Mouse (Mus musculus): ENCODE measurements at regions not wholly inside any gene's neighbourhood (a gene's known extent, or its start where the extent isn't known, plus 50 kb on each side); places are given as distances from the start of the nearest gene placed in this dataset.

GRCm38 (mm10) chr2:30719611-30720290 is 83.7 kb downstream of the 1700001O22Rik start:
- peak overlapping the region; percentile 15 for H3K4me3 ChIP-seq (ENCODE audit: low read depth, low read length)
- peak overlapping the region; percentile 78 for H3K9ac ChIP-seq (ENCODE audit: low read length)
- H3K4me1 ChIP-seq (ENCODE audit: control insufficient read depth, insufficient read depth, low read length), result peaks cover 86% of the 10 kb centered on the region
- H3K27ac ChIP-seq (ENCODE audit: low read depth, low read length), result peak overlapping the region; percentile 100
- H3K27me3 ChIP-seq (ENCODE audit: control insufficient read depth, insufficient read depth, low read length), result no peaks in the 10 kb centered on the region
- H3K36me3 ChIP-seq (ENCODE audit: control insufficient read depth, insufficient read depth, low read length), result no peaks in the 10 kb centered on the region
- no peaks in the 10 kb centered on the region for H3K9me3 ChIP-seq (ENCODE audit: control insufficient read depth, low read length)
- DNase-seq (ENCODE audit: low spot score, missing footprints), result peak; percentile 95
- H3K4me2 ChIP-seq, result peak overlapping the region; percentile 59
- 16% methylated on average over 8 of the region's 8 CpGs for WGBS
- no peak for ATAC-seq (ENCODE audit: low FRiP score)

- ATAC-seq (ENCODE audit: low FRiP score) (peak; percentile 39; the same call in 1 of the 2 replicates), DNase-seq (ENCODE audit: low spot score, missing footprints) (peak; percentile 98)
- peak overlapping the region; percentile 78 for H3K9ac ChIP-seq (ENCODE audit: low read length)
- 1% methylated on average over 29 of the region's 29 CpGs for WGBS
- peaks cover 77% of the 10 kb centered on the region for H3K4me1 ChIP-seq (ENCODE audit: control insufficient read depth, insufficient read depth, low read length)
- no peaks in the 10 kb centered on the region for H3K9me3 ChIP-seq (ENCODE audit: control insufficient read depth, low read length)
- peak overlapping the region; percentile 15 for H3K4me3 ChIP-seq (ENCODE audit: low read depth, low read length)
- no peaks in the 10 kb centered on the region for H3K36me3 ChIP-seq (ENCODE audit: control insufficient read depth, insufficient read depth, low read length)
- peak overlapping the region; percentile 100 for H3K27ac ChIP-seq (ENCODE audit: low read depth, low read length)
- no peaks in the 10 kb centered on the region for H3K27me3 ChIP-seq (ENCODE audit: control insufficient read depth, insufficient read depth, low read length)
- H3K4me2 ChIP-seq, result peak overlapping the region; percentile 59
These were observed 84.6 kb downstream of the 1700001O22Rik start for GRCm38 (mm10) chr2:30718741-30719381.

- Histone ChIP-seq H3K4me2 (peak overlapping the region; percentile 59), H3K27me3 (ENCODE audit: control insufficient read depth, insufficient read depth, low read length) (no peaks in the 10 kb centered on the region), H3K36me3 (ENCODE audit: control insufficient read depth, insufficient read depth, low read length) (no peaks in the 10 kb centered on the region), H3K4me1 (ENCODE audit: control insufficient read depth, insufficient read depth, low read length) (peaks cover 74% of the 10 kb centered on the region), H3K4me3 (ENCODE audit: low read depth, low read length) (peak overlapping the region; percentile 8), H3K27ac (ENCODE audit: low read depth, low read length) (peak overlapping the region; percentile 100), H3K9me3 (ENCODE audit: control insufficient read depth, low read length) (no peaks in the 10 kb centered on the region), H3K9ac (ENCODE audit: low read length) (peak overlapping the region; percentile 78)
- 0% methylated on average over 12 of the region's 12 CpGs for WGBS
- ATAC-seq (ENCODE audit: low FRiP score) (peak; percentile 77), DNase-seq (ENCODE audit: low spot score, missing footprints) (peak; percentile 98)
These were observed 85.2 kb downstream of the 1700001O22Rik start for GRCm38 (mm10) chr2:30718329-30718675.

GRCm38 (mm10) chr2:30717566-30718328 is 85.7 kb downstream of the 1700001O22Rik start:
- Histone ChIP-seq H3K9me3 (ENCODE audit: control insufficient read depth, low read length) (no peaks in the 10 kb centered on the region), H3K36me3 (ENCODE audit: control insufficient read depth, insufficient read depth, low read length) (no peaks in the 10 kb centered on the region), H3K9ac (ENCODE audit: low read length) (peak overlapping the region; percentile 78), H3K4me1 (ENCODE audit: control insufficient read depth, insufficient read depth, low read length) (peaks cover 74% of the 10 kb centered on the region), H3K27ac (ENCODE audit: low read depth, low read length) (peak overlapping the region; percentile 100), H3K4me3 (ENCODE audit: low read depth, low read length) (no peak overlapping the region; the same call in 1 of the 2 replicates), H3K4me2 (peak overlapping the region; percentile 35), H3K27me3 (ENCODE audit: control insufficient read depth, insufficient read depth, low read length) (no peaks in the 10 kb centered on the region)
- ATAC-seq (ENCODE audit: low FRiP score) (no peak), DNase-seq (ENCODE audit: low spot score, missing footprints) (peak; percentile 94)
- 1% methylated on average over 16 of the region's 16 CpGs for WGBS

- Histone ChIP-seq H3K9ac (ENCODE audit: low read length) (peak overlapping the region; percentile 78), H3K36me3 (ENCODE audit: control insufficient read depth, insufficient read depth, low read length) (no peaks in the 10 kb centered on the region), H3K27me3 (ENCODE audit: control insufficient read depth, insufficient read depth, low read length) (no peaks in the 10 kb centered on the region), H3K4me3 (ENCODE audit: low read depth, low read length) (no peak overlapping the region), H3K4me1 (ENCODE audit: control insufficient read depth, insufficient read depth, low read length) (peaks cover 75% of the 10 kb centered on the region), H3K27ac (ENCODE audit: low read depth, low read length) (peak overlapping the region; percentile 100), H3K9me3 (ENCODE audit: control insufficient read depth, low read length) (no peaks in the 10 kb centered on the region), H3K4me2 (peak overlapping the region; percentile 35)
- DNase-seq (ENCODE audit: low spot score, missing footprints) (peak; percentile 94), ATAC-seq (ENCODE audit: low FRiP score) (no peak)
- WGBS, result 1% methylated on average over 24 of the region's 24 CpGs
These were observed 86.6 kb downstream of the 1700001O22Rik start for GRCm38 (mm10) chr2:30716580-30717565.

- Histone ChIP-seq H3K4me2 (no peak overlapping the region), H3K4me3 (ENCODE audit: low read depth, low read length) (no peak overlapping the region), H3K27ac (ENCODE audit: low read depth, low read length) (peak overlapping the region; percentile 100), H3K36me3 (ENCODE audit: control insufficient read depth, insufficient read depth, low read length) (no peaks in the 10 kb centered on the region), H3K4me1 (ENCODE audit: control insufficient read depth, insufficient read depth, low read length) (peaks cover 73% of the 10 kb centered on the region), H3K27me3 (ENCODE audit: control insufficient read depth, insufficient read depth, low read length) (no peaks in the 10 kb centered on the region), H3K9me3 (ENCODE audit: control insufficient read depth, low read length) (no peaks in the 10 kb centered on the region), H3K9ac (ENCODE audit: low read length) (peak overlapping the region; percentile 78; the same call in 1 of the 2 replicates)
- DNase-seq (ENCODE audit: low spot score, missing footprints) (no peak), ATAC-seq (ENCODE audit: low FRiP score) (no peak)
- 75% methylated on average over 4 of the region's 4 CpGs for WGBS
These were observed 87.6 kb downstream of the 1700001O22Rik start for GRCm38 (mm10) chr2:30715720-30716310.

- H3K9ac ChIP-seq (ENCODE audit: low read length), result peak overlapping the region; percentile 13; the same call in 1 of the 2 replicates
These were observed 89.9 kb downstream of the 1700001O22Rik start for GRCm38 (mm10) chr2:30713535-30713934.

GRCm38 (mm10) chr2:30712841-30713401 is 90.5 kb downstream of the 1700001O22Rik start:
- WGBS, result 57% methylated on average over 9 of the region's 9 CpGs
- Histone ChIP-seq H3K9ac (ENCODE audit: low read length) (peak overlapping the region; percentile 84; the same call in 1 of the 2 replicates), H3K27ac (ENCODE audit: low read depth, low read length) (peak overlapping the region; percentile 95), H3K4me2 (no peak overlapping the region), H3K27me3 (ENCODE audit: control insufficient read depth, insufficient read depth, low read length) (no peaks in the 10 kb centered on the region), H3K36me3 (ENCODE audit: control insufficient read depth, insufficient read depth, low read length) (no peaks in the 10 kb centered on the region), H3K4me1 (ENCODE audit: control insufficient read depth, insufficient read depth, low read length) (peaks cover 67% of the 10 kb centered on the region), H3K9me3 (ENCODE audit: control insufficient read depth, low read length) (no peaks in the 10 kb centered on the region), H3K4me3 (ENCODE audit: low read depth, low read length) (no peak overlapping the region)
- ATAC-seq (ENCODE audit: low FRiP score) (no peak), DNase-seq (ENCODE audit: low spot score, missing footprints) (peak; percentile 87)

More at GRCm38 (mm10) chr2:30713535-30713934, 89.9 kb downstream of the 1700001O22Rik start:
- peak; percentile 89 for DNase-seq (ENCODE audit: low spot score, missing footprints)
- Histone ChIP-seq H3K27me3 (ENCODE audit: control insufficient read depth, insufficient read depth, low read length) (no peaks in the 10 kb centered on the region), H3K4me3 (ENCODE audit: low read depth, low read length) (no peak overlapping the region), H3K4me1 (ENCODE audit: control insufficient read depth, insufficient read depth, low read length) (peaks cover 66% of the 10 kb centered on the region), H3K36me3 (ENCODE audit: control insufficient read depth, insufficient read depth, low read length) (no peaks in the 10 kb centered on the region), H3K4me2 (no peak overlapping the region), H3K27ac (ENCODE audit: low read depth, low read length) (no peak overlapping the region), H3K9me3 (ENCODE audit: control insufficient read depth, low read length) (no peaks in the 10 kb centered on the region)
- WGBS, result 17% methylated on average over 3 of the region's 3 CpGs
- no peak for ATAC-seq (ENCODE audit: low FRiP score)
